Mouse (Mus musculus) spleen, adult 12 weeks (tissue): Measurements from ENCODE around the gene Snrk.
A peak's percentile ranks its signal among the peaks of the same experiment; 100 is the strongest.

Experiments
- DNase-seq: peaks from one replicate; pipeline ENCODE4 v3.0.0; 2022; ENCODE audit warnings: low spot score

Gene Snrk

GRCm38 (mm10) chr9:122117112-122117616, at the start of gene Snrk:
Gene Snrk, plus strand, starts transcription at chr9:122117266.
- peak; percentile 66 for DNase-seq

- DNase-seq: no peak
Observed at GRCm38 (mm10) chr9:122067654-122068053, 49.4 kb upstream of the Snrk start.

DNA sequence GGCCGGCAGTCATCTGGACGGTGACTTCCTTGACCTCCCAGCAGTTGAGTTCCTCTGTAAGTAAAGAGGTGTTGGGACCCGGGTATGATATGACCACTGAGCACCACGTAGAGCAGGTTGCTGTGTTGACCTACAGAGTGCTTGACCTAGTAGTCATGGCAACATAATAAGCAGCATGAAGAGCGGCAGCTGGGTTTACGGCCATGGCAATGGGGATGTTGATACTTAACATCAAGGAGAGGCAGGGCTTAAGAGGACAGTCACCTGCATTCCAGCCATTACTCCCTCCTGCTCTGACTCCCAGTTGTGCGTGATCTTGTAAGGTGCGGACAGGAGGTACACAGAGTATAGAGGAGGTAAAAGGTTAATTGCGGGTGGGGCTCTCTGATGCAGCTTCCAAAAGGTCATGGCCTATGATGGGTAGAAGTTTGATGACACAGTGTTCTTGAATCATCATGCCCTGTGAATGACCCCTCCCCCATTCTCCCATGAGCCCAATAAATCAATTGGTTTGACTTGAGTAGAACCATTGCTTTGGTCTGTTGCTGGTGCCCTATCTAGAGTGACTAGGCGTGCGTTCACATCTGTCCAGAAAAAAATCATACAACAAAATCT, 47.4 kb upstream of the Snrk start:
- no peak for DNase-seq

DNA sequence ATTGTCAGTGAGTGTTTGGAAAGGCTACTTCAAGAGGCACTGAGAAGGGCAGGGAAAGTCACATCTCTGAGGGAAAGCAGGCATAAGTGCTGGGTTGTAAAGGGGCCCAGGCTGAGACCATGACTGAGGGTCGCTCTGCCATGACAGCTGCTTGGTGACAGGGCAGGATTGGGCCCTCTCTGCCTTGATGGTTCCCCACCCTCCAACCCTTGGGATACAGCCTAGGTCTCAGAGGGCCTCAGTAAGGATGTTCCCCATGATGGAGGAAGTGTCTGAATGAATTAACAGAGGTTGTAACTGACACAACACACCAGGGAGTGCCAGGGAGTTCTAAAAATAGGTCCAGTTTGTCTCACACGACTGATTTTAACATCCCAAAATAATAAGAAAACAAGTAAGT, 43.1 kb upstream of the Snrk start:
- DNase-seq: no peak

GRCm38 (mm10) chr9:122074575-122074974, 42.5 kb upstream of the Snrk start:
- DNase-seq: no peak

- DNase-seq: no peak
Observed at GRCm38 (mm10) chr9:122078456-122078855, 38.6 kb upstream of the Snrk start.

DNA sequence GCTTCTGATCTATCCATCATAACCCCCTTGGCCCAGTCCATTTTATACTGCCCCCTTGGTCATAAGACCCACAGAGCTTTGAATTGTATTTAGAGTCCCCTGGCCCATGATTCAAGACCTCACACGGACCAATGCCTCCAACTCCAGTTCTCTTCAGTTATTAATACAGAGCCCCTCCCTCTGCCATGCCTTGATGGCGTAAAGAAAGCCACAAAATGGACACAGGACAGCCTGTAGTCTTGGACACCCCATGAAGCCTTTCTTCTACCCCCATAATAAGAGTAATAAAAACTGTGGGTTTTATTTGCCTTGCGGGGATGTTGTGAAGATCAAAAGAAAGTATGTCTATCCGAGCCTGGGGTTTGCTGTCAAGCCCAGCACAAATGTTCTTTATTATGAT, 33.4 kb upstream of the Snrk start:
- DNase-seq: no peak

- DNase-seq: no peak
Observed at GRCm38 (mm10) chr9:122084175-122084574, 32.9 kb upstream of the Snrk start.

DNA sequence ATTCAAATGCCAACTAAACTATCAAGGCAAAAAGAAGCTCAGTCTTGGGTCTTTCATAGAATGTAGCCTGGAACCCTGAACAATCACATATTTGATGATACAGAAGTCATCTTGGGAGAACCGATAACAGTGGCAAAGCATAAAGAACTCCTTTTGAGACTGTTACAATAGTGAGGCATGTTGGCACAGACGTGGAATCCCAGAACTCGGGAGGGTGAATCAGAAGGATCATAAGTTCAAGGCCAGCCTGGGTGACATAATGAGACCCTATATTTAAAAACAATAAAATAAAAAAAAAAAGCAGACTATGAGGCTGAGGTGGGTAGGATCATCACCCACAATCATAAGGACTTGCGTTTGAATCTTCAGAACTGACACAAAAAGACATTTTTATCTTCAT, 32.4 kb upstream of the Snrk start:
- no peak for DNase-seq

DNA sequence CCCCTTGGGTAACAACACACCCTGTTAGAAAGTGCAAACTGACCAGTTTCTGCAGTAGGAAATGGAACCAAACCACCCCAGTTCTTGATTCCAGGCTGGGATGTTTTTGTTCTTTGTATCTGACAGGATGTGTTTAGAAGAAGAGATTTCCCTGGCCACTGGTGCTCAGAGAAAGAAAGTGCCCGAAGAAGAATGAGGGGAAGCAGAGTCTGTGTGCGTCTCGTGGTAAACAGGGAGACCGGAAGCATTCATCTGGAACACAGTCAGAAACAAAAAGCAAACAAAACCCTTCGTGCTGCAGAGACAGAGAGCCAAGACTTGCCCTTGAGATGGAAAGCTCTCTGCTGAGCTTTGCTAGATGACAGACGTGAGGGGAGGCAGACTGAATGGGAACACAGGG, 32.0 kb upstream of the Snrk start:
- no peak for DNase-seq

- DNase-seq: no peak
Observed at GRCm38 (mm10) chr9:122085550-122086205, 31.4 kb upstream of the Snrk start.

DNA sequence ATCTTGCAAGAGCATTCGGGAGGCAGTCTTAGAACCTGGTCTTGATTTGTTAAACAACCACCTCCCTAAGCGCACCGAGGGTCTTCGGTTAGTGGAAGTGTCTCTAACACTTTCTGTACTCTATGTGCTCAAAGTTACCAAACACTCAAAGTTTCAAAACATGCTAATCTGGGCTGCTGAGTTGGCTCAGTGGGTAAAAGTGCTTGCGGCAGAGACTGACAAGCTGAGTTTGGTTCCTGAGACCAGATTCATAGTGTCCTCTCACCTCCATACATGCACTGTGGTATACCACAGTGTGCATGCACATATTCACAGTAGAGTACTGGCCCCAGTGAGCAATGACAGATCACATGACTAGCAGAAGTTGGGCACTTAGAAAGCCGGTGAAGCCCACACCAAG, 30.0 kb upstream of the Snrk start:
- DNase-seq: no peak

DNA sequence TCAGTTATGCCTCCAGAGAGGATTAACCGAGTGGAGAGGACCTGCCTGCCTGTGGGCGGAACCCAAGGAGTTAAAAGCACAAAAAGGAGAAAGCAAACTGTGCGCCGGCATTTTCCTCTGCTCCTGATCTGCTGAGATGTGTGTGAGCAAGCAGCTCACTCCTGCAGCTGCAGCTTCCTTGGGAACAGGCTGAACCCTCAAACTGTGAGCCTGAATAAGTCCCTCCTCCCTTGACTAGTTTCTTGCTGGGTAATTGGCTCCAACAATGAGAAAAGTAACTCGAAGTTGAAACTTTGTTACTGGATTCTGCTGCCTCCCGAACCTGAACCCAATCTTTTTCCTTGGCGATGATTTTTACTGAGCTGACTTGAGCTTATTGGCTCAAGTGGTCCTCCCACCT, 25.9 kb upstream of the Snrk start:
- DNase-seq: no peak

DNA sequence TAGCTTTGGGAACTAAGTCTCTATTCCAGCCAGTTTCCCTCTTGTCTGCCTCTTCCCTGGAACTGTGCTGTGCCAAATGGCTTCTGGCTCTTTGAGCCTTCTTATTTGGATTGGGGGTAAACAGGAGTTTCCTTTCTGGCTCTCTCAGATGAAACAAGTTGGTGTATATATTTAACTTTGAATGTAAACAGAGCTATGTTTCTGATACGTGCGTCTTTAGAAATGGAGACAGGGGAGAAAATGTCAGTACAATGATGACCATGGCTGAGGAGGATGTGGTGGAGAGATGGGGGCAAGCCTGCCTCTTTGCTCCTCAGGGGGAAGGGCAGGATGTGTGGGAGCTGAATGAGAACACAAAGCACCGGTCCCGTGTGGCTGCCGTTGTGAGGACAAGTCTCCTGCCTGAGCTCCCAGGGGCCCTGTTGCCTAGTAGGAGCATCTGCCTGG, 25.3 kb upstream of the Snrk start:
- no peak for DNase-seq

- no peak for DNase-seq
Observed at GRCm38 (mm10) chr9:122094171-122094570, 22.9 kb upstream of the Snrk start.

DNA sequence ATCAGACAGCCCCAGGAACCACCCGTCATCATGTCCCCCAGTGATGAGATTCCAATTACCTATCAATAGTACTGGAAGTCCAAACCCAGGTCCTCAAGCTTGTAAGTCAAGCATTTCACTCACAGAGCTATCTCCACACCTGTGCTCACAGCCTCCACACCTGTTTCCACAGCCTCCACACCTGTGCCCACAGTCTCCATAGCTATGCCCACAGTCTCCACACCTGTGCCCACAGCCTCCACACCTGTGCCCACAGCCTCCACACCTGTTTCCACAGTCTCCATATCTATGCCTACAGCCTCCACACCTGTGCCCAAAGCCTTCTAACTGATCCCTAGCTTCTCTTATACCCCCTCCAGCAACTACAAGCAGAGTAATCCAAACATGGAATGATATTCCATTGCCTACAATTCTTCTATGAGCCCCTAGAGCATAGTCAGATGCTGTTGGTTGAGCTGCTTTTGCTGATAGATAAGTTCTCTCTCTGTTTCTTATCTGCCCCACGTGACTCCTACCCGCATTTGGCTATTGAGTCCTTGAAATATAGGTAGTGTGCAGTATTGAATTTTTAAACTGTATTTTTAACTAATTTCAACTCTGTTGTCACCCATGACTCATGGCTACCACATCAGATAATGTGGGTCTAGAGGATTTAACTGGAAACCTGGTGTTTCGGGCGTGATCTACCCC, 20.1 kb upstream of the Snrk start:
- DNase-seq: no peak

DNA sequence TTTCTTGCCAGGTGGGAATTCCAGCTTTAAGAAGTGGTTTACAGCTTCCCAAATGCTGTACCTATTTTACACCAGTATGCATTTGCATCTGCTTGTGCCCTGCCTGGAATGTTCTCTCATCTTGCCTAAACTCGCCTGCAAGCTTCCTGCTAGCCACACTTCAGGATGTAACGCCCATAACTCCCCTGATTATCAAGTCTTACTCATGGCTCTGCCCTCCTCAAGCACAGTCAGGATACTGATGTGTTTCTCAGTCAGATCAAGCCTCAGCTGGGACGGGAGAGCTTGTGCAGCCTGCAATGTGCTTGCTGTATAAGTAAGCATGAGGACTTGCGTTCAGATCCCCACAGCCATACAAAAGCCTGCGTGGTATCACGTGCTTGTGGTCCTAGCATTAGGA, 19.5 kb upstream of the Snrk start:
- DNase-seq: no peak

DNA sequence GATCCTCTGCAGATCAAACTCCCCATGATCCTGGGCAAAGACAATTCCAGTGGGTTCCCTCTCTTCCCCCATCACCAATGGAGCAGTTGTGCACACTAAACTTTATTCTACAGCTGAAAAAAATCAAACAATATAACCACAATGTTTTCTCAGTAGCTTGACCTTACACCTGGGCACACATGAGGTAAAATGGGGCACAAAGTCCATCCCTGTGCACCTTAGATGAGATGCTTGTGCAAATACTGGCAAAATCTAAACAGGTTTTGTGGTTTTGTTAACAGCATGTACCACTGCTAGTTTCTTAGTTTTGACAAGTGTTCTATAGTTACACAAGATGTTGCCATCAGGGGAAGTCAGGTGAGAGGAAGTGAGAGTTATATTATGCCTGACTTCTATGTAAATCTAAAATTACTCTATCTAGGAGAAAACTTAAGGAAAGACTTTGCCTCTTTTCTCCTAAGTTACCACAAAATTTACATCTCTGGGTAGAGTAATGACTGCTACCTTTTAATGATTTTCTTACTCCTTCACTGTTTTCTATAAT, 16.4 kb upstream of the Snrk start:
- no peak for DNase-seq

GRCm38 (mm10) chr9:122101196-122101595, 15.9 kb upstream of the Snrk start:
- no peak for DNase-seq

- DNase-seq: no peak
Observed at GRCm38 (mm10) chr9:122103550-122104284, 13.3 kb upstream of the Snrk start.

- DNase-seq: no peak
Observed at GRCm38 (mm10) chr9:122104285-122104829, 12.7 kb upstream of the Snrk start.
